Mouse (Mus musculus) right cerebral cortex, postnatal 4 days (tissue): ENCODE data around the gene Gm5640.
"Not testable (repeated sequence)": the region's sequence is repeated elsewhere in the genome, so short reads cannot be mapped to it uniquely, and the experiment has no call there.

Experiments used
- DNase-seq: peaks from one replicate; pipeline ENCODE4 v3.0.0-alpha.2; 2022

Gm5640 gene

GRCm38 (mm10) chrX:74645466-74646323 lies at the start of gene Gm5640:
Gm5640 (minus strand) TSS chrX:74645635.
- DNase-seq: peak; percentile 4

- not testable (repeated sequence) for DNase-seq
Measured at GRCm38 (mm10) chrX:74646393-74646792, 958 bp upstream of the Gm5640 start.

GRCm38 (mm10) chrX:74592379-74592778 lies 53.1 kb downstream of the Gm5640 start, which contains the start of gene Olfr1325:
Olfr1325 (plus strand) TSS chrX:74592679.
- no peak for DNase-seq
